Mouse (Mus musculus): Measurements from ENCODE around the gene Pik3c2g. TPM values are rescaled to one million over a fixed set of nuclear protein-coding genes. Genes with fewer than 3 reads are reported as not detected.

The Pik3c2g gene
- polyA plus RNA-seq (2017; shearing (Covaris generic)) = under 1 TPM in 1 of 2 experiments, not detected in 1; 0.50 TPM

GRCm38 (mm10) chr6:139586892-139587291, at the start of gene Pik3c2g:
Gene Pik3c2g, plus strand, starts transcription at chr6:139587221.

Other genes starting within 250 kb of the Pik3c2g start
- gene Rergl, start 85.2 kb upstream of the Pik3c2g start, polyA plus RNA-seq (2017; shearing (Covaris generic)) = not detected

All from activated CD4-positive, CD25-positive, alpha-beta regulatory T cell (primary cell).